Mouse (Mus musculus): ENCODE measurements around the gene Ascl5. TPM values are rescaled to one million over a fixed set of nuclear protein-coding genes. Genes with fewer than 3 reads are reported as not detected.

Ascl5 gene
- polyA plus RNA-seq, 1 experiment = not detected

DNA sequence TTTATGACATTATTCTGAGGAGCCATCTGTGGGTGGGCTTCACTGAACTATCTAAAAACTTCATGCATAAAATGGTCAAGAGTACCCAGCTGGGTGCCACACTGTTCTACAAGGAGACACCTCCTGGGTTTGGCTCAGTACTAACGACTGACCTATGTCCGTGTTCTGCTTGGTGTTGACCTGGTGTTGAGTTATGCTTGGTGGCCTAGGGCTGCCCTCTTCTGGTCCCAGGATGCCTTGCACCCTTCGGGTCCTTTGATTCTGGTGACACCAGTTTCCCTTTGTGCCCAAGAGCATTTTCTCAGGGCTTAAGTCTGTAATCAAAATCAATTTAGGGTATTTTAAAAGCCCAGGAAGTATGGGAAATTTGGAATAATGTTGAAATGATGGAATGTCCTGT, 25.5 kb downstream of the Ascl5 start:
- H3K4me3 ChIP-seq (ENCODE audit: insufficient read depth, low read length) = no peak overlapping the region
- no peak for TF ChIP-seq POLR2A (IDR thresholded peaks at IDR 0.05; ENCODE audit: borderline replicate concordance, low read depth, low read length)
- TF ChIP-seq CTCF (IDR thresholded peaks at IDR 0.05; ENCODE audit: low read depth, low read length) = peak; percentile 37

DNA sequence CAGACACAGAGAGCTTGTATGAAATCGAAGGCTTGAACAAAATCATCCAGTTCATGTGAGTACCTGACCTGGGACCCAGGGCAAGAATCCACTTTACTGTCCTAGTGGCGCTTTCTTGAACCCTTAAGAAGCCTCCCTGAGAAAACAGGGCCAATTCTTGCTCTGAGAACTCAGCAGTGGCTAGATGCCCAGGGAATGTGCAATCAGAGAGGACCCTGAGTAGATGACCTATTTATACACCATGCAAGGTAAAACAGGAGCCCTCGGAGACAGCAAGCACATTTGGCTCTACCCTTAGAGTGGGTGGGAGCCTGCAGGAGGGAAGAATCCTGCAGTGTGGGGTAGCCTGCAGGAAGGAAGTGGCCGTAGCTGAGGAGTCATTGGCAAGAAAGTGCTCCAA, 27.1 kb downstream of the Ascl5 start:
- H3K4me1 ChIP-seq (ENCODE audit: control insufficient read depth, insufficient read depth, low read length) = no peaks in the 10 kb centered on the region
- no peak for TF ChIP-seq CTCF (IDR thresholded peaks at IDR 0.05; ENCODE audit: low read depth, low read length)
- no peak for TF ChIP-seq POLR2A (IDR thresholded peaks at IDR 0.05; ENCODE audit: borderline replicate concordance, low read depth, low read length)
- H3K4me3 ChIP-seq (ENCODE audit: insufficient read depth, low read length) = no peak overlapping the region
- no peak overlapping the region for H3K27ac ChIP-seq (ENCODE audit: insufficient read depth, low read depth, low read length)

More for the DNA sequence above, 25.5 kb downstream of the Ascl5 start:
- Histone ChIP-seq H3K4me1 (ENCODE audit: control insufficient read depth, insufficient read depth, low read length) (no peaks in the 10 kb centered on the region), H3K27ac (ENCODE audit: insufficient read depth, low read depth, low read length) (no peak overlapping the region)

DNA sequence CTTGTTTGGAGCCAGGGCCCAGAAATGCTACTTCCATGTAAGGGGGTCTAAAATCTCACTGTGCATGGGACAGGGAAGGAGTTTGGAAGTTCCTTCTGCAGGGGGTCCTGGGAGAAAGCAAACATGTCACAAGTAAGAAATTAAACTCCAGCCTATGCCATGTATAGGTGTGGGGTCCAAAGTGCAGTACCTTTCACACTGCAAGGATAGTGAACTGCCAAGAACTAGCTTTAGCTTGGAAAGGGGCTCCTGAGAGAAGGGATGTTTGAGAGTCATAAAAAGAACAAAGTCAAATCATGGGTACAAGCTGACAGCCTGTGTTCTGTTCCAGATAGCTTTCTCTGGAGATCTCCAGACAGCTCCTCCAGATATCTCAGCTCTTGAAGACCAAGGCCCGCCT, 30.6 kb downstream of the Ascl5 start:
- no peak overlapping the region for H3K27ac ChIP-seq (ENCODE audit: insufficient read depth, low read depth, low read length)

DNA sequence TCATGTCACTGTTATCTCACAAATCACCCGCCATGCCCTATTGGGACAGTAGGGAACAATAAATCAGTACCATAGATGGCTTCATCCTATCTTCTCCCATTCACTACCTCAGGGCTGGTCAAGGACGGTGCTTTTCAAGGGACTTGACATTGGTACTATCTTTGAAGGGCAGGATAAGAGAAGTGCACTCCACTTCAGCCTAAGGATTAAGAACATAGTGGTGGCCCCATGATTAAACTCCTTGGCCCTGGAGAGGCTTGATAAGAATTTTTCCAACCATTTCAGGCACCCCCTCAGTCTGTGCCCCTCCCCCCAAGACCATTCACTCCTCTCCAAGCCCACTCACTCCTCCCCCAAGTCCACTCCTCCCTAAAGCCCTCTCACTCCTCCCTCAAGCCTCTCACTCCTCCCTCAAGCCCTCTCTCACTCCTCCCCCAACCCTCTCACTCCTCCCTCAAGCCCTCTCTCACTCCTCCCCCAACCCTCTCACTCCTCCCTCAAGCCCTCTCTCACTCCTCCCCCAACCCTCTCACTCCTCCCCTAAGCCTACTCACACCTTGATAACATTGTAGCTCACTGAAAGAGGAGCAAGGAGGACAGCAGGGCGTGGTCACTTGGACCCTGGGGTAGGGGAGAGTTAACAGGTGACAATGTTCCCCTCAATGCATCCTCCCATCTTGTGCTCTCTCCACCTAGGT, 35.5 kb downstream of the Ascl5 start:
- no peak for TF ChIP-seq POLR2A (IDR thresholded peaks at IDR 0.05; ENCODE audit: borderline replicate concordance, low read depth, low read length)
- TF ChIP-seq CTCF (IDR thresholded peaks at IDR 0.05; ENCODE audit: low read depth, low read length) = no peak
- no peak overlapping the region for H3K4me3 ChIP-seq (ENCODE audit: insufficient read depth, low read length)
- H3K27ac ChIP-seq (ENCODE audit: insufficient read depth, low read depth, low read length) = no peak overlapping the region
- H3K4me1 ChIP-seq (ENCODE audit: control insufficient read depth, insufficient read depth, low read length) = no peaks in the 10 kb centered on the region

More for the DNA sequence above, 30.6 kb downstream of the Ascl5 start:
- H3K4me3 ChIP-seq (ENCODE audit: insufficient read depth, low read length) = no peak overlapping the region
- TF ChIP-seq POLR2A (IDR thresholded peaks at IDR 0.05; ENCODE audit: borderline replicate concordance, low read depth, low read length) = no peak
- TF ChIP-seq CTCF (IDR thresholded peaks at IDR 0.05; ENCODE audit: low read depth, low read length) = no peak
- H3K4me1 ChIP-seq (ENCODE audit: control insufficient read depth, insufficient read depth, low read length) = no peaks in the 10 kb centered on the region

DNA sequence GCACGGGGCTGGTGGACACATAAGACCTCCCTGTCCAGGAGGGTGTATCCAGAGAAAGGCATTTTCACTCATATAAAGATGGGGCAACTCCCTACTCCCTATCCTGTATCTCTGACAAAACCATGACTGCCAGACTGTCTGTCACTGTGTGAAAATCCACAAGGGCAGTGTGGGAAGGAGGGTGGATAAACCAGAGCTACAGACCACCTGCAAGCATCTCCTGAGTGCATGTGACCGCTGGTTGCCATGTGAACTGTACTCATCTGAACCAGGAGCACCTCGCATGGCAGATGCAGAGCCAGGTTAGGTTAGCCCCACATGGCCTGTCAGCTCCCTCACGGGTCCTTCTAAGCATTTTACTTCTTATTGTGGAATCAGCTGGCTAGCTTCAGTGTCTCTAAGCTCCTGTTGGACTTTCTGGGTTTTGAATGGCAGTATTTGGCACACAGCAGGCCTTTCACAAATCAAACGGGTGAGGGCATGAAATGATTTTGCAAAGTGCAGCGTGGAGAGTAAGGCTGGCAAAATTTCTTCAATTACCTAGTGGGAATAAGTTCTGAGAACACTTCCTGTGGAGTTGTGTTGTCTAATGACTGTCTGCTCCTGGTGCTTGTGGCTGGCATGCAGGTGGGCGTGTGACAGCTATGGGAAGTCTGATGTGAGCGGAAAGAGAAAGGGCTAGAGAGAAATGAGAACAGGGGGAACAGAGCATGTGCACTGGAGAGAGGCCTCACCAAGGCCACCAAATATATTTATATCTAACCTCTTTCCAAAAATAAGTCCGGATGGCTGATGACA, 39.0 kb downstream of the Ascl5 start:
- TF ChIP-seq POLR2A (IDR thresholded peaks at IDR 0.05; ENCODE audit: borderline replicate concordance, low read depth, low read length) = no peak
- no peak for TF ChIP-seq CTCF (IDR thresholded peaks at IDR 0.05; ENCODE audit: low read depth, low read length)
- no peak overlapping the region for H3K27ac ChIP-seq (ENCODE audit: insufficient read depth, low read depth, low read length)
- H3K4me1 ChIP-seq (ENCODE audit: control insufficient read depth, insufficient read depth, low read length) = no peaks in the 10 kb centered on the region
- no peak overlapping the region for H3K4me3 ChIP-seq (ENCODE audit: insufficient read depth, low read length)

DNA sequence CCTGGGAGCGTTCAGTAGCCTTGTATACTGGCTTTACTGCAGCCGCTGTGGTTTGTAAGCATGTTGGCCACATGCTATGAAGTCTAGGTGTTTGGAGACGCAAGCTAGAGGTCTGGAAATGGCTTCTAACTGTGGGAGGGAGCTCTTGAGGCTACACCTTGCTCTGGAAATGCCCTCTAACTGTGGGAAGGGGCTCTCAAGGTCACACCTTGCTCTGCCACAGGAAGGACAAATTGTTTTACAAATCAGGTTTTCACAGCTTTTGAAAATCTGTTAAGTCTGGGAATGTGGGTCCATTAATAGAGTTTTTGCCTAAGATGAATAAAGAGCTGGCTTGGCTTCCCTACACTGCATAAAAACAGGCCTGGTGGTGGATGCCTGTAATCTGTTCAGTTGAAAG, 43.1 kb downstream of the Ascl5 start:
- TF ChIP-seq CTCF (IDR thresholded peaks at IDR 0.05; ENCODE audit: low read depth, low read length) (no peak), POLR2A (IDR thresholded peaks at IDR 0.05; ENCODE audit: borderline replicate concordance, low read depth, low read length) (no peak)
- Histone ChIP-seq H3K27ac (ENCODE audit: insufficient read depth, low read depth, low read length) (no peak overlapping the region), H3K4me1 (ENCODE audit: control insufficient read depth, insufficient read depth, low read length) (no peaks in the 10 kb centered on the region), H3K4me3 (ENCODE audit: insufficient read depth, low read length) (no peak overlapping the region)

DNA sequence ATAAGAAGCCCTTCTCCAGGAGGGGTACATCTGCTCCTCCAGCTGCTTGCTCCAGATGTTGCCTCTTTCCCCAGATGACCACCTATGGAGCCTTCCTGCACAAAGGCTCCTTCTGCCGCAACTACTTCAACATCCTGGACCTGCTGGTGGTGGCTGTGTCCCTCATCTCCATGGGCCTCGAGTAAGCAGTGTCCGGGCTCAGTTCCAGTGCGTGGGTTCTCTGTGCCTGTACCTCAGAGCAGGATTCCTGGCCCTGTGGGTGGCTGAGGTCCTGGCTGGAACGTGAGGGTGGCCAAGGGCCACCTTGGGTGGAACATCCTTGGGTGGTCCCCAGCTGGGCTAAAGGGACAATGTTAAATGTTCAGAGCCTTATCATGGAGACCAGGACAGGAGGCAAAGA, 44.2 kb downstream of the Ascl5 start:
- Histone ChIP-seq H3K4me3 (ENCODE audit: insufficient read depth, low read length) (no peak overlapping the region), H3K4me1 (ENCODE audit: control insufficient read depth, insufficient read depth, low read length) (no peaks in the 10 kb centered on the region), H3K27ac (ENCODE audit: insufficient read depth, low read depth, low read length) (no peak overlapping the region)
- TF ChIP-seq POLR2A (IDR thresholded peaks at IDR 0.05; ENCODE audit: borderline replicate concordance, low read depth, low read length) (no peak), CTCF (IDR thresholded peaks at IDR 0.05; ENCODE audit: low read depth, low read length) (no peak)

Other genes starting within 250 kb of the Ascl5 start
- 0.53 TPM in 1 of 2 replicates, not detected in the other for gene Lad1, start 232.2 kb upstream of the Ascl5 start, polyA plus RNA-seq (2012; ENCODE audit: insufficient read depth, insufficient read length, missing spikeins)
- gene Tnnt2, start 214.4 kb upstream of the Ascl5 start, polyA plus RNA-seq (2012; ENCODE audit: insufficient read depth, insufficient read length, missing spikeins) = not detected in 2 replicates
- gene Pkp1, start 131.6 kb upstream of the Ascl5 start, polyA plus RNA-seq (2012; ENCODE audit: insufficient read depth, insufficient read length, missing spikeins) = not detected in 2 replicates
- not detected in 2 replicates for gene Igfn1, start 44.5 kb upstream of the Ascl5 start, polyA plus RNA-seq (2012; ENCODE audit: insufficient read depth, insufficient read length, missing spikeins)
- 18.2 and 19.9 TPM in 2 replicates for gene Tmem9, start 42.7 kb upstream of the Ascl5 start, polyA plus RNA-seq (2012; ENCODE audit: insufficient read depth, insufficient read length, missing spikeins)
- not detected in 2 replicates for gene Cacna1s, start 1.9 kb downstream of the Ascl5 start, polyA plus RNA-seq (2012; ENCODE audit: insufficient read depth, insufficient read length, missing spikeins)
- 16.2 and 17.9 TPM in 2 replicates for gene Kif21b, start 80.6 kb downstream of the Ascl5 start, polyA plus RNA-seq (2012; ENCODE audit: insufficient read depth, insufficient read length, missing spikeins)
- gene Mroh3, start 162.0 kb downstream of the Ascl5 start, polyA plus RNA-seq (2012; ENCODE audit: insufficient read depth, insufficient read length, missing spikeins) = not detected in 2 replicates
- gene Inava, start 183.5 kb downstream of the Ascl5 start, polyA plus RNA-seq (2012; ENCODE audit: insufficient read depth, insufficient read length, missing spikeins) = not detected in 2 replicates
- gene Gpr25, start 210.1 kb downstream of the Ascl5 start, polyA plus RNA-seq (2012; ENCODE audit: insufficient read depth, insufficient read length, missing spikeins) = not detected in 2 replicates

All from bone marrow macrophage, adult 2 months (primary cell).